Mouse (Mus musculus) cerebellum, postnatal 10 days (tissue): ENCODE data around the gene Mpv17l2.

Experiments
- DNase-seq, 2 experiments: peaks; one replicate each; pipeline ENCODE4 v3.0.0; 2021; ENCODE audit warnings: mixed read lengths in 2 of 2

The Mpv17l2 gene

DNA sequence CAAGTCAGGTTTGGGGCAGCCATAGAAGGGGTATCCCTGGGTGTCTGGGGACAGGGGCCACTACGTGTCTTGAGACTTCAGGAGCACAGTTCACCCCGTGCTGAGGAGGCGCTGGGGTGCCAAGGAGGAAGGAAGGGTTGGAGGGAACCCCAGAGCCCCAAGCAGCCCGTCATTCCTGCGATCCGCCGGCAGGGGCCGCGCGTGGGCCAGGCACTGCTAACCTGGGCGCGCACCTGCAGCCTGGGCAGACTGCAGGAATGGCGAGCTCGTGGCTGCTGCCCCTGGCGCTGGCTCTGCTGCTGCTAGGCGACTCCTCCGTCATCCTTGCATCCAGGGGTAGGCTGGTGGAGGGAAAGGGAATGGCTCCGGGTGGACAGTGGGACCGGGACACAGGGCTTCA is 42.4 kb downstream of the Mpv17l2 start, which contains the start of gene Gm3336:
TSS of gene Gm3336 (plus strand) at position 247 of the 400 bp plus-strand sequence.
- DNase-seq: peak; percentile 81 to 85

- DNase-seq: peak; percentile 10 to 18
Observed at GRCm38 (mm10) chr8:70716521-70717400, 44.0 kb downstream of the Mpv17l2 start.

- DNase-seq: no peak
Observed at GRCm38 (mm10) chr8:70715086-70715485, 45.7 kb downstream of the Mpv17l2 start.

- DNase-seq: no peak
Observed at GRCm38 (mm10) chr8:70713991-70714390, 46.8 kb downstream of the Mpv17l2 start.

DNA sequence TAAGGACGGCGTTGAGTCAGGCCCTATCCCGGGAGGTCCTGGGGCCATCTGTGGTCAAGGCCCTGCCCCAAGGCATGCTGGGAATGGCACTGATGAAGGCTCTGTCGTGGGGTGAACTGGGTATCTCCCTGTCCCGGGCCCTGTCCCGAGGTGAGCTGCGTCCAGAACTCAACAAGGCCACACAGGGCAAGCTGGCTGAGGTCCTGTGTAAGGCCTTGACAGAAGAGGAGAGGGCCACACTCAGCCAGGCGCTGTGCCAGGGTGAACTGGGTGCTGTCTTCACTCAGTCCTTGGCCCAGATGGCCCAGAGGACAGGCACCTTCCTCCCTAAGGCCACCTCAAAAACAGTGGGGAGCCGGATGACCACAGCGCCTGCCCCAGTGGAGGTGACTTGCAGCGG is 49.7 kb downstream of the Mpv17l2 start:
- DNase-seq: peak in 1 of 2 experiments; percentile 27

DNA sequence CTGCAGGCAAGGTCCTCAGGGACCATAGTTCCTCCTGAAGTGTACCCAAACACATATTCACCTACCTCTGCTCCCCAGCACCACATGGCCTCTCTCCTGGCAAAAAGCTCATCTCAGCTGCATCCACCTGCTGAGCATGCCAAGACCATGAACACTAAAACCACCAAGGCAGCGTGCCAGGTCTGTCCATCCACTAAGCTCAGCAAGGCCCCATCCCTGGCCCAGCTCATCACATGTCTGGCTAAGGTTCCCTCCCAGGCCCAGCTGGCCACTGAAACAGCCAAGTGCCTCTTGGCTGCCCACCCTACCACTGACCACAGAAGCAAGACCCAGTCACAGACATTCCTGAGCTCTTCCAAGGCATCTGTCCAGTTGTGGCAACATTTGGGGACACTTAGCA is 50.5 kb downstream of the Mpv17l2 start:
- DNase-seq: peak; percentile 76 to 85

DNA sequence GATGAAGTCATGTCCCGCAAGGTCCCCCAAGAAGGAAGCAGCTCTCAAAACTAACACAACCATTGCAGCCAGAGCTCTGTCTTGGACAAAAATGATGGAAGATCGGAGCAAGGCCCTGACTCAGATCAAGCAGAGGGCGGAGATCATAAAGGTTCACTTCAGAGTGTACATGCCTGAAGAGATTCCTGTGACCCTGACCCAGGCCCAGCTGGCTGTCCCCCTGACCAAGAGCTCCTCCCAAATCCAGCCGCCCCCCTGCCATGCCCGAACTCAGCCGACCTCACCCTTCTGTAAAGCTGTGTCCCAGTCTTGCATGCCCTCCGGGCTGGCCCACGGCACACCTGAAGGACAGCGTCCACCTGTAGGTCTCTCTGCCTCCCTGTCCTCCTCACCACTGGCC is 51.0 kb downstream of the Mpv17l2 start:
- no peak for DNase-seq
